Mouse (Mus musculus) cortical plate, adult 2 months (tissue): ENCODE results near the gene Trim47.

Experiments used
- CTCF ChIP-seq: fragments of 200-500 bp; IDR thresholded peaks from 2 replicates; pipeline ENCODE4 v1.5.1; 2011; ENCODE audit warnings: mild to moderate bottlenecking, control low read depth, low read length; ENCODE audit not compliant: insufficient read depth; ENCODE audit errors: extremely low read depth
- POLR2A ChIP-seq: fragments of 200-500 bp; IDR thresholded peaks from 2 replicates; pipeline ENCODE4 v1.6.1; 2011; ENCODE audit warnings: mild to moderate bottlenecking, low read length, control low read depth; ENCODE audit not compliant: insufficient read depth; ENCODE audit errors: extremely low read depth

DNA sequence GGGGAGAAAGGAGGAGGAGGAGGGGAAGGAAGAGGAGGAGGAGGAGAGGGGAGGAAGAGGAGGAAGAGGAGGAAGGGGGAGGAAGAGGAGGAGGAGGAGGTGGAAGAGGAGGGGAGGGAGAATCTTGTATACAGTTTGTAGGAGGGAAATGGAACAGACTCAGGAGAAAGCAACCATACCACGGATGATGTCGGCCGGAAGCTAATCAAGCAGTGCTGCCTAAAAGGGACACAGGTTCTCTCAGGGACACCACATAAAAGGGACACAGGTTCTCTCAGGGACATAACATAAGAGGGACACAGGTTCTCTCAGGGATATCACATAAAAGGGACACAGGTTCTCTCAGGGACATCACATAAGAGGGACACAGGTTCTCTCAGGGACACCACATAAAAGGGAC lies 42.2 kb upstream of the Trim47 start:
- no peak for TF ChIP-seq CTCF
- no peak for TF ChIP-seq POLR2A
